Mouse (Mus musculus): ENCODE data around the gene Rtkn.

Gene Rtkn

DNA sequence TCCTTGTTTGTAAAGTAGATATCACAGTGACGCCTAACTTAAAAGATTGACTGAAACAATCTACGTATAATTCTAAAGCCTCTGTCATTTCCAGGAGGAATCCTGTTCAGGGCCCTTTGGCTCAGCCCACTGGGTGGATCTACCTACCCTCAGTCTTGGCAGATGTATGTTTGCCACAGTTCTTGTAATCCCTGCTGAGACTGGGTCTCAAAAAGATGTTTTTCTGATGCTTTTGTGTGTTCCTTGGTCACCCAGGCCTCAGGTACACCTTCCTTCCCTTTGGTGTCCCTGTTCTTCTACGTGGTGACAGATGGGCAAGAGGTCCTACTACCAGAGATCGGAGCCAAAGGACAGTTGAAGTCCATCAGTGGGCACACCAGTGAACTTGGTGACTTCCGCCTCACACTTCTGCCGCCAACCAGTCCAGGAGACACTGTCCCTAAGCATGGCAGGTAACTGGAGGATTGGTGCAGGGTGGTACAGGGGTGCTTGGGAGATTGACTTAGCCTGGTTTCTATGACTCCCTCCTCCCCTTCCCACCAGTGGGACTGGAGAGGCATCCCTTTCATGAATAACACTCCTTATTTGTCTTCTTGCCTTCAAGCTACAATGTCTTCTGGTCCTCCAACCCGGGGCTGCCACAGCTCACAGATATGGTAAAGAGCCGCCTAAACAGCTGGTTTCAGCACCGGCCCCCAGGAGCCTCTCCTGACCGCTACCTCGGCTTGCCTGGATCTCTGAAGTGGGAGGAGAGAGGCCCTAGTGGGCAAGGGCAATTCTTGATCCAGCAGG lies 18.7 kb upstream of the Rtkn start:
- DNase-seq (ENCODE audit: low spot score in 2 of 2): no peak

DNA sequence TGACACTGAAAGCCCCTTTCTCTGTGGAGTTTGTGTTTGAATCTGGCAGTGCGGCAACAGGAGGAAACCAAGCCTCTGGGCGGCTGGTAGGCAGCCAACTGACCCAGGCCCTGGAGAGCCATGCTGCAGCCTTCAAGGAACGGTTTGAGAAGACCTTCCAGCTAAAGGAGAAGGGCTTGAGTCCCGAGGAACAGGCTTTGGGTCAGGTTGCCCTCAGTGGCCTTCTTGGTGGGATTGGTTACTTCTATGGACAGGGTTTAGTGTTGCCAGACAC lies 18.2 kb upstream of the Rtkn start:
- DNase-seq (ENCODE audit: low spot score in 2 of 2): no peak

DNA sequence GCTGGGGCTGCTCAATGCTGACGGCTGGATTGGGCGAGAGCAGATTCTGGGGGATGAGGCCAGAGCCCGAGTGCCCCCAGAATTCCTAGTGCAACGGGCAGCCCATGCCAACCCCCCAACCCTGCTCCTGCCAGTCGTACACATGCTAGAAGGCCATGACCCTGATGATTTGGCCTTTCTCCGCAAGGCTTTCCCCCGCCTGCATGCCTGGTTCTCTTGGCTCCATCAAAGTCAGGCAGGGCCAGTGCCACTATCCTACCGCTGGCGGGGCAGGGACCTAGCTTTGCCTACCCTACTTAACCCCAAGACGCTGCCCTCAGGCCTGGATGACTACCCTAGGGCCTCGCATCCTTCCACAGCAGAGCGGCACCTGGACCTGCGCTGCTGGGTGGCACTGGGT lies 17.6 kb upstream of the Rtkn start:
- no peak for DNase-seq (ENCODE audit: low spot score in 2 of 2)

DNA sequence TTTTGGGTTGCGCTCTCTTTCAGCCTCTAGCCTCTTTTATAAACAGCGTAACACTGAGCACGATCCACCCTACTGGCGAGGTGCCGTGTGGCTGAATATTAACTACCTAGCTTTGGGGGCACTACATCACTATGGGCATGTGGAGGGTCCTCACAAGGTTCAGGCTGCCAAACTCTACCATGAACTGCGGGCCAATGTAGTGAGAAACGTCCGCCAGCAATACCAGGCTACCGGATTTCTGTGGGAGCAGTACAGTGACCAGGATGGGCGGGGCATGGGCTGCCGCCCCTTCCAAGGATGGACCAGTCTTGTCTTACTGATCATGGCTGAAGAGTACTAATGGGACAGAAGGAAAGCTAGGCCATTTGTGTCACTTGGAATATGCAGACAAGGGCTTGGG lies 16.9 kb upstream of the Rtkn start:
- no peak for DNase-seq (ENCODE audit: low spot score in 2 of 2)

DNA sequence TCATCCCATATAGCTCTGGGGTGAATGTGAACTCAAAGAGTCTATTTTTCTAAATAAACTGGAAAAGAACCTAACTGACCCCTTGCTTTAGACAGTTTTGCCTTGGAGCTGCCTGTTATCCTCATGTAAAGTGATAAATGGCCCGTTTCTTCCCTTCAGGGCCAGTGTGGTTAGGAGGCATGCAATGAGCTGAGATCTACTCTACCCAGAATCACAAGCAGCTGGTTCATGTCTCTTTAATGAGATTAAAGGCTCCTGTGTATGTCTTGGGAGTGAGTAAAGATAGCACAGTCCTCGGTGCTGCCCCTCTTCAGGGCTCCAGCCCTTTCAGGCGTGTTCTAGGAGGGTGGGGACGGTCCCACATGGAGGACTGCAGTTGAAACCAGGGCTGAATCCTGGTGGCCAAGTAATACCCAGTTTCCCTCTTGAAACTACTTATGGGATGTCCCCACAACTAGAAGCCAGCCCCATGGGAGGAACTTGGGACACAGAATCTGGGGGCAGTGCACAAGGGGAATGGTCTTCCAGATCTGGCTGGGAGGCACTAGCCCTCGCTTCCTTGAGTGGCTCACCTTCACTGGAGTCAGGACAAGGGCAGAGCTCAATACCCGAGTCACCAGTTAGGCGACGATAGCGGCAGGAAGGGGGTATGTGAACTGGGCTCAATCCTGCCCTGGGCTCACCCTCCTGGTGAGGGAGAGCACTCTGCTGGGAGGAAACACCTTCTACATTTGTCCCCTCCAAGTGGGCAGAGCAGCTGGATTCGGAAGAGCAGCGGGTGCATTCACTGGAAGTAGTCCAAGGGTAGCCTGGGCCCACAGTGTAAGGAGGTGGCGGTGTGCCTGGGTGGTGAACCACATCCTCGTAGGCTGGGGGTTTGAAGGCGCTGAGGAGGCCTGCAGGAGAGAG lies 16.2 kb upstream of the Rtkn start:
- DNase-seq (ENCODE audit: low spot score in 2 of 2): no peak

DNA sequence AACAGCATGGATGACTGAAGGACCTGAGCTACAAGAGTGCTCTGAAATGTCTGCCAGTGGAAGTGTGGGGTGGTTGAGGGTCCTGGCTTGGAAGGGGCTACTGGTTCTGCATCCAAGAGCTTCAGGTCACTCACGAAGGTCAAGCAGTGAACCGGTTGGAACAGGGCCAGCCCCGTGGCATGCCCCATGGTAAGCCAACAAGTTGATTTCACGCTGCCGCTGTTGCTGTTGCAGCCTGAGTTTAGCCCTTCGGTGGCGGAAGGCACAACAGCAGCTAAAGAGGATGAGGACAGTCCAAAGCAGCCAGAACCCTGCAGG lies 15.6 kb upstream of the Rtkn start:
- no peak for DNase-seq (ENCODE audit: low spot score in 2 of 2)

DNA sequence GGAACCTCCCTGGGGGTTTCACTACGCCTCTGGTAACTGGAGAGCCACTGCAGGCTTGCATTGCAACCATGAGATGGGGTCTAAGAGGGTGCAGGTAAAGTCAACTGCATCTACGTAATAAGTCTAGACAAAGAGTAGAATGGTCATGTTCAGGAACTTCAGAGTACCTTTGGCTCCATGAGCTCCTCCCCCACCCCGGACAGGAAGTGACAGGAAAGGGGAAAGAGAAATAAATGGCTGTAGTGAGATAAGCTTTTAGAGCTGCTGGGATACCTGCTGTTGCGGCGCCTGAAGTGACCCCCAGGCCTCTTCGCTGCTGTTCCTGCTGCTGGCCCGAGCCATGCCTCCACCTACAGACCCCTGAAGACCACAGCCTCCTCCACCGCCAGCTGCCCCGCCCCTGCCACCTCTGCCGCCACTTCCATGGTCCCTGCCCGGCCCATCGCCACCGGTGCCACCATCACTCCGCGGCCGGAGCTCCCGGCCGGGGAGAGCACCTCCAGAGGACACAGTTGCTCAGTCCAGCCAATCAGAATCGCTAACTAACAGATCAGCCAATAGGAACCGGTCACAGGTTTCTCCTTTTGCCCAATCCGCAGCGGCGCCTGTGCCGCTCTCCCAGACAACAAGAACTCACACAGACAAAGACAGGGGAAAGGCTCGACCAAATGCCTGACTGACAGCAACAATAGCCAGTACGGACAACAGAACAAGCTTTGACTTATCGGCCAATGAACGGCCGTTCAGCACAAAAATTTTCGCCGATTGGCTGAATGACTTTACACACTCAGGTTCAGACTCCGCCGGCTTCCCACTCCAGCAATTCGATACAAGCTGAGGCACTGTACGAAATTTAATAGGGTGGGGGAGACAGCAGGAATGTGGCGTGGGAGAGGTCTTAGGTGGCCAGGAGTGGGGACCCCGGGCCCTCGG lies 14.1 kb upstream of the Rtkn start, which contains the start of gene Wbp1:
Gene Wbp1, minus strand, starts transcription at position 630 of the 933 bp plus-strand sequence.
- DNase-seq (ENCODE audit: low spot score in 2 of 2): peak; percentile 90 to 94

DNA sequence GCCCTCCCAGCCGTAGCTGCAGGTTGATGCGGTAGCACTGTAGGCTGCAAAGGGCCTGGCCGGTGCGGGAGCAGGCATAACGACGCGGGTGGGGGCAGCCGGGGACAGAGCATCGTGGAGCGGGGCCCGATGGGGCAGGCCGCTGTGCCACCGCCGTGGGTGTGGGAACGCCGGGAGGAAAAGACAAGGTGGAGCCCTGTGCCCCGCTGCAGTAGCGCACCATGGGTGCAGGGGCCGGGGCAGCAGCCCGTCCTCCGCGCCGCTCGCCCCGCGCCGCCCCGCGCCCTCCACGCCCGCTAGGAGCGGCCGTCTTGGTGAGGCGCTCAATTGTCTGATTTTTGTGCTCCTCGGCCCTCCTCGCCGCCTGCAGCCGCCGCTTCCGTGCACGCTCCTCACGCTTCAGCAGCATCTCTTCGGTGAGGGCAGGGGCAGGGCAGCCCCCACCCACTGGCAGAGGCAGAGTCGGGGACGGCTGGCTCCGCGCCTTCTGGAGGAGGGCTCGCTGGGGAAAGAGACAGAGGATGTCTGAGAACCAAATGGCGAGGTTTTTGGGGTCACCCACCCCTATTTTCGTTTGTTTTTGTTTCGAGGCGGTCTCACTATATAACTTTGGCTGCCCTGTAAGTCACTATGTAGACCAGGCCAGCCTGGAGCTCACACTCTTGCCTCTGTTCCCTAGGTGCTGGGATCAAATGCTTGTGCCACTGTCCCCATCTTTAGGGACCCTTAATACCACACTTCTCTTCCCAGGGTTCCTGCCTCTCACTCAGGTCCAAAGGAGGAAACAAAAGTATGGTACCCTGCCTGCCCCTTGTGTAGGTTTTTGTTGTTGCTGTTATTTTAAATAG lies 13.2 kb upstream of the Rtkn start:
- DNase-seq (ENCODE audit: low spot score in 2 of 2): no peak

DNA sequence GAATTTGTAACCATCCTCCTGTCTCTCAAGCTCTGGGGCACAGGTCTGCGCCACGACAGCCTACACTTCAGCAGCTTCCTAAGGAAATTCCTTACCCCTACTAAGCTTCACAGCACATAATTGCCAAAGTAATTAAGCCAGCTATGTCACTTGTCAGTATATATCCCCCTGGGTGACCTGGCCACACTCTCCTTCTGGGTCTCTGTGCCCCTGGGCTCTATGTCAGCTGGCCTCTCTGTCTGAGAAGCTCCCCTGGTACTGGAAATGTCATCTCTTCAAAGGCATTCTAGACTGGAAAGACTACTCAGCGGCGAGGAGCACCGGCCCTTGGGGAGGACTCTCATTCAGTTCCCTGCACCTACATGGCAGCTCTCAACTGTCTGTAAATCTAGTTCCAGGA lies 12.3 kb upstream of the Rtkn start:
- DNase-seq (ENCODE audit: low spot score in 2 of 2): no peak

DNA sequence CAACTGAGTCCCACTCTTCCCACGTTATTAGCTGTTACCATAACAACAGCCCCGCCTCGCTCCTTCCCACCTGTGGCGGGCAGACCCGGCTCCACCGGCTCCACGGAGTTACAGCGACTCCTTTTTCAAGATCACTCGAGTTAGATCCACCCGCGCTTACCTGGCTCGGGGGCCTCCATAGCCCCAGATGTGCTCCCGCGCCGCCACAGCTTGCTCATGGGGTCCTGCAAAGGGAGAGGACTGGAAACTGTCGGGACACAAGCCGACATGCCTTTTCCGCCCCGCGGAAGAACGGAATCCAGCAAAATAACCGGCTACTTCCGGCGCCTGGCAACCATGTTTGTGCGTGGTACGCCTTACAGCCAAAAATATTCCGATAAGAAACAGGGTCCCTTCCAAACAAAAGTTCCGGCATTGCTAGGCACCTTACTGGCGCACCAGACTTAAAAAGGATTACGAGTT lies 10.4 kb upstream of the Rtkn start:
- peak; percentile 87 to 93 for DNase-seq (ENCODE audit: low spot score in 2 of 2)

DNA sequence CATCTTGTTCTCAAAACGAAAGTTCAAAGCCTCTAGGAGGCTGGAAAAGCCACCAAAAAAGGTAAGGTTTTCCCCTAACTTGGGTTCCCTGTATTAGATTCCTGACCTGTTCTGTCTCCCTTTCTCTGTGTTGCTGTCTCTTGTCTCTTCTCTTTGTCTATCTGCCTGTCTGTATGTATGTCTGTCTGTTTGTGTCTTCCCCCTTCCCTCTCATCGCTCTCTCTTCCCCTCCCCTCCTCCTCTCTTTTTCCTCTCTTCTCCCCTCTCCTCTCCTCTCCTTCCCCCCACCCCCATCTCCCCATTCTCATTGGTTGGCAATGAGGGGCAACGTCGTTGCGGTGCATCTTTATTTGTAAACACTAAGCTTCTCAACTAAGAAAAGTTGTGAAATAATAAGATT lies 9.9 kb upstream of the Rtkn start, which contains the start of gene Ino80b:
Gene Ino80b, minus strand, starts transcription at position 101 of the 400 bp plus-strand sequence.
- DNase-seq (ENCODE audit: low spot score in 2 of 2): no peak

DNA sequence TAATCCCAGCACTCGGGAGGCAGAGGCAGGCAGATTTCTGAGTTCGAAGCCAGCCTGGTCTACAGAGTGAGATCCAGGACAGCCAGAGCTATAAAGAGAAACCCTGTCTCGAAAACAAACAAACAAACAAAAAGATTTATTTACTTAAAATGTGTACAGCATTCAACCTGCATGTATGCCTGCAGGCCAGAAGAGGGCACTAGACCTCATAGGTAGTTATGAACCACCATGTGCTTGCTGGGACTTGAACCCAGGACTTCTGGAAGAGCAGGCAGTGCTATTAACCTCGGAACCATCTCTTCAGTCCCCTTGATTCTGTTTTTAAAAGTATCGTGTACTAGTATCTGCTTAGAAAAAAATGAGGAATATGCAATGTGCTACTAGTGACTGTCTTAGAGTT lies 7.8 kb upstream of the Rtkn start:
- DNase-seq (ENCODE audit: low spot score in 2 of 2): no peak

DNA sequence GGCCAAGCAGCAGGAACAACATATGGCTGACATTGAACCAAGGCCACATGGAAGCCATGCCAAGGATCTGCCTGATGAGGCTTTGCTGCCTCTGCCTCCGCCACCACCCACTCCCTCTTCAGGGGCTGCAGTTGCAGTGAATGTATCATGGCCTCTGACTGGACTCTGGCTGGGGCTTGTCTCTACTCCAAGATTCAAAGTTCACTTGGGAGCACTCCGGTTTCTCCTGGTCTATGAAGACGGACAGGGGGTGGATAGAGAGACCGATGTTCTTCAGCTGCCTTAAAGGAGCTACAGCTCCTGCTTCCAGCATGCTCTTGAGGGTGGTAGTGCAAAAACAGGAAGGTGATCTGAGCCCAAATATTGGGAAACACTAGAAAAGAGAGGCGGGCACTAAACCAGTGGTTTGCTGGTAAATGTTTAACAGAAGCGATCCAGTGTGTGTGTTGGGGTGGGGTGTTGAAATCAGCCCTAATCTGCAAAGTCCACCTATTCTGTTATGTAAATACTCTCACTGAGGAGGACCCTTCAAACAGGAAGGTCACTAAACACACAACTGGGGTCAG lies 3.7 kb upstream of the Rtkn start:
- no peak for DNase-seq (ENCODE audit: low spot score in 2 of 2)

DNA sequence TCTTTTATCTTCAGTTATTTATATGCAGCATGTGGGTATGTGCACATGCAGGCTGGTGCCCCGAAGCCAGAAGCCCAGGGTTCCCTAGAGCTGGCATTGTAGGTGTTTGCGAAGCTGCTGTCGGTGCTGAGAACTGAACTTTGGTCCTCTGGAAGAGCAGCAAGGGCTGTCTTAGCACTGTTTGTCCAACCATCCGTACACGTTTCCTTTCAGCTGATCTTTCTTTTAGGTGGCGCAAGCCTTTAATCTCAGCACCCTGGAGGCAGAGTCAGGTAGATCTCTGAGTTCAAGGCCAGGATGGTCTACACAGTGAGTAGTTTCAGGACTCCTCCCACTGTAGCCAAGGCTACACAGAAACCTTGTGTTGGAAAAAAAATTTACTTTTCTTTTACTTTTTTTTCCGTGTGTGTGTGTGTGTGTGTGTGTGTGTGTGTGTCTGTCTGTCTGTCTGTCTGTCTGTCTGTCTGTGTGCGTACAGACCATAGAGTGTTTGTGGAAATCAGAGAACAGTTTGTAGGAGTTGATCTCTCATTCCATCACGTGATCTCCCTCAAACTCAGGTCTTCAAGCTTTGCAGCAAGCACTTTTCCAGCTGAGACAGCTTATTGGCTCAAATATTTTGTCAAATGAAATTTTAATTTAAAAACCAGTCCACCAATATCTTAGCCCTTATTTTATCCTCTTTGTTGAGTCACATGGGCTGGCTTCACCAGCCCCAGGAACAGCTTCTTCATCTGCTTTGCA lies 2.9 kb upstream of the Rtkn start:
- DNase-seq (ENCODE audit: low spot score in 2 of 2): no peak

DNA sequence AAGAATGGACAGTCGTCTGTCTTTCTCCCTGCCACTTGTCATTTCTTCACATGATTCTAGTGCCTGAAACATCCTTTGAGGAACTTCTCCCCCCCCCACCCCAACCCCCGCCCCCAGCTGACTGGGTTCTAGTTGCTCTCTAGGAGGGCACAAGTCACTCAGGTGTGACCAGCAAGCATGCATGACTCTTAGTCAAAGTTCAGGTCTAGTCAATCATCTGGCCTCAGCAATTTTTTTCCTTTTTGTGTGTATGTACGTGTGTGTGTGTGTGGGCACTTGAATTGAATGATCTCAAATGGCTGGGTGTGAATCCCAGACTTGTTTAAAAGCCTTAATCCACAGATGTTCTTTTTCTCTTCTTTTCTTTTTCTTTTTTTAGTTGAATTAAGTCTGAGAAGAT lies 1.0 kb upstream of the Rtkn start:
- no peak for DNase-seq (ENCODE audit: low spot score in 2 of 2)

DNA sequence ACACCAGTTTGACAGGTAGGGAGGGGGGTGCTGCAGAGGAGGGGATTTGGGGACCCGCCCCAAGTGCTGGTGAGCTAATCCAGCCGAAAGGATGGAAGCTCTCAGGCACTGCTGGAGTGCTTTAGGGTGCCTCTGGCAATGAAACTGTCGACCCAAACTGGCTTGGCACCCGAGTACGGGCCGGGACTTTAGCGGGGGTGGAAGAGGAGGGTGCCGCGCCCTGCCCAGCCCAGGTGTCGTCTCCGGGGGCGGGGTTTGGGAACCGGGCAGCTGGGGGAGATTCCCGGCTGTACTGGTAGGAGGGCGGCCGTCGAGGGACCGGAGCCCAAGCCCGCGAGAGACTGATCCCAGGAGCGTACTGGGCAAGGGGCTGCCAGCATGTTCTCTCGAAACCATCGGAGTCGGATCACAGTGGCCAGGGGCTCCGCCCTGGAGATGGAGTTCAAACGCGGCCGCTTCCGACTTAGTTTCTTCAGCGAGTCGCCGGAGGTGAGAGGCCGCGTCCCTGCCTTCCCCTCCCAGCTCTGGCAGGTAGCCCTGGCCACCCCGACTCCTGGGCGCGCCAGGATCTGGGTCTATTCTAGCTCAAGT lies 403 bp downstream of the Rtkn start:
- no peak for DNase-seq (ENCODE audit: low spot score in 2 of 2)

DNA sequence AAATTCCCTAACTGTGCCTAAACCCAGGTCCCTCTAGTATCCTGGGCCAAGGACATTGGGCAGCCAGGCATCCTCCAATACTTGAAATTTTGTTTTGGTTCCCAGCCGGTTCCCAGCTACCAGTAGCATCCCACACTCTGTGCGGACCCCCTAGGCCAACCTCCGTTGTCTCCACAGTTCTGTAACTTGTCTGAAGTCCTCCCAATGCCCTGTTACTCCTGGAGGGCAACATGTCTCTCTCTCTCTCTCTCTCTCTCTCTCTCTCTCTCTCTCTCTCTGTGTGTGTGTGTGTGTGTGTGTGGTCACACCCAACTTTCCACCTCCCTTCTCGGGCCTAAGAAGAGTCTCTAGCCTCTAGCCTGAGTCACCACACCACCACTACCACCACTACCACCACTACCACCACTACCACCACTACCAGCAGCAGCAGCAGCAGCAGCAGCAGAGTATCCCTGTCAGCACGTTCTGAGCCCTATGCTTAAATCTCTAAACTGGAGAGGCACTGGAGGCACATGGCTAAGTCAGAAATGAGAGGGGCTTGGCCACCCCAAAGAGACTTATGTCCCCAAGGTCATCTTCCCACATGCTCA lies 1.1 kb downstream of the Rtkn start:
- no peak for DNase-seq (ENCODE audit: low spot score in 2 of 2)

DNA sequence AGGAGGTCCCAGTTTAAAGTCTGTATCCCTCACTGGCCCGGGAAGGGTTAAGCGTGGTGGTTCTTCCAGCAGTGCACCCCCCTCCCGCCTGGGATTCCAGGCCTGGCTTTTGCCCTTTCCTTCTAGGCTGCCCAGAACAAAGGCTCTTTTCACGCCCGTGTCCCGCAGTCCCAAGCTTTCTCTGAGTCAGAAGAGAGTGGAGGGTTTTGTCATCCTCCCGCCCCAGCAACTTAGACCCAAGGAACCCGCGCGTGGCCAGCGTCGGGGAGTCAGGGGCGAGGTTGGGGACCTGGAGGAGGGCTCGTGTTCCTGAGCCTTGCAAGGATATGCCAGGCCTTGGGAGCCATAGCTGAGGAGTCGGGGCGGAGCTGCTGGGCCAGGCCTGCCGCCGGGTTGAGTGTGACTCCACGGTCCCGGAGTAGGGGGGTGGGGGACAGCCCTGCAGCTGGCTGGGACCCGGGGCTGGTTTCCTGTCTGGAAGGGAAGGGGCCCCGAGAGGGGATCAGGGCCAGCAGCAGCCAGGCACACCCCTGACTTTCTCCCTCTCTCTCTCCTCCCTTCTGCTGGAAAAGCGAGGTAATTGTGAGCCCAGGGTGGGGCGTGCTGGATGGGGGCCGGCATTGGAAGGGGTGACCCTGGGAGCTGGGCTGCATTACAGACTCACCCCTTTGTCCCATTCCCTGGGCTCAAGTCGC lies 1.8 kb downstream of the Rtkn start:
- DNase-seq (ENCODE audit: low spot score in 2 of 2): peak; percentile 55 to 60

DNA sequence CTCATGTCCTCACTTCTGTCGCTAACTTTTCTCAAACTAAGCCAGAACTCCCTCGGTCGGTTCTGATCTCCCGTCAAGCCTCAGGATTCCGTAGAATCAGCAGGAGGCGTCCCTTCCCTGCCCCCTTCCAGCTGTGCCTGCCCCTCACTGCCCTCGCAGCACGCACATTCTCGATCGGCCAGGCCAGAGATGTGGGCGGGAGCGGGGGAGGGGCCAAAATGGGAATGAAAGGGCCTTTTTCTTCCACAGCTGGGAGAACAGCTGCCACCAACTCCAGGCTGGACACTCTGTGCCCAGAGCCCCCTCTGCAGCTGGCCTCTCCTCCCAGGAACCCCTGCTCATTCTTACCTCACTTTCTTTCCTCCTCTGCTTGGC lies 2.3 kb downstream of the Rtkn start:
- peak; percentile 78 to 83 for DNase-seq (ENCODE audit: low spot score in 2 of 2)
